ENCODE assay signal across 21 mouse cellular contexts in the genomic region with DNA sequence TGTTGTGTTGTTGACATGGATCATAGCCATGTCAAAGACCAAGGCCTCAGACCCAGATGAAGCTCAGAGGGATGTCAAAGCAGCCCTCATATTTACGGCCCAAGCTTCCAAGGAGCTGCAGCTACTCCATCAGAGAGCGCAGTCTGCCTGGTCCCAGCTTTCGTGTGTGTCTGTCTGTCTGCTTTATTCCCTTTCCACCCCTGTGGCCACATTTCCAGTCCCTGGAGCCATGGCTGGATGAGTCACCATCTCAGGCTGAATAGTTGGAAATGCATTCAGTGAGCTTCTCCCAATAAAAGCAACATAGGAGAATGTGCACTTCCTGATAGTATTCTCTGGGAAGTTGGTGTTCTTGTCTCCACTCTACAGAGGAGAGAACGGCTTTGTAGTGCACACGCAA.
"Had no signal": no experiment of that assay in that cellular context is flagged by ENCODE, and none has a peak within 500 bp of the region (broad histone marks: within the 10 kb centered on the region; RNA-seq: fewer than 3 reads in every experiment).

No protein-coding gene starts in this region.

- DNase-seq: heart, postnatal 10 days; heart, postnatal 14 days; heart, postnatal 36 days; kidney, adult 11 months; kidney, adult 18-20 months; kidney, adult 2 months; kidney, adult 8-10 months; kidney, adult 9 months; kidney, postnatal 10 days; kidney, postnatal 14 days; kidney, postnatal 25 days; kidney, postnatal 36 days; kidney, postnatal 4 days; layer of hippocampus, adult 9-11 months; layer of hippocampus, postnatal 36 days had no signal

- ATAC-seq: hindbrain, embryonic 16.5 days; hindbrain, postnatal 0 days; inflammation-experienced regulatory T-cells, adult 6 months; intestine, embryonic 15.5 days; intestine, embryonic 16.5 days; intestine, postnatal 0 days had no signal
